Mouse (Mus musculus) G1E (cell line): ENCODE data around the gene Invs. TPM values are rescaled to one million over a fixed set of nuclear protein-coding genes. Genes with fewer than 3 reads are reported as not detected.

ENCODE experiments used
- ATAC-seq: 2 replicates; pipeline ENCODE4 v1.8.0; 2016; ENCODE audit warnings: mild to moderate bottlenecking; ENCODE audit not compliant: insufficient number of reproducible peaks, poor library complexity, low FRiP score, severe bottlenecking; ENCODE audit errors: extremely low read depth
- DNase-seq: peaks from one replicate; pipeline ENCODE4 v3.0.0; 2012; ENCODE audit warnings: low spot score
- H3K27me3 ChIP-seq: 2 replicates; pipeline ENCODE4 v1.6.1; 2012; ENCODE audit warnings: mild to moderate bottlenecking, low read length, inconsistent platforms; ENCODE audit not compliant: insufficient read depth
- H3K36me3 ChIP-seq: replicated peaks from 2 replicates; pipeline ENCODE3; 2012; ENCODE audit warnings: mild to moderate bottlenecking, inconsistent platforms
- H3K4me1 ChIP-seq: 2 replicates; pipeline ENCODE4 v1.6.1; 2012; ENCODE audit warnings: low read depth, low read length, inconsistent platforms, mixed read lengths; ENCODE audit not compliant: insufficient read depth
- H3K4me3 ChIP-seq: 2 replicates; pipeline ENCODE4 v1.5.1; 2012; ENCODE audit warnings: low read depth, mild to moderate bottlenecking, inconsistent platforms, low read length, moderate library complexity, mixed read lengths
- H3K9me3 ChIP-seq: replicated peaks from 2 replicates; pipeline ENCODE4 v1.6.1; 2012; ENCODE audit warnings: inconsistent platforms
- CTCF ChIP-seq: IDR thresholded peaks from 2 replicates; pipeline ENCODE4 v1.5.1; 2012; ENCODE audit warnings: low read depth, low read length, inconsistent platforms, mixed read lengths
- GATA1 ChIP-seq: IDR thresholded peaks from 2 replicates; pipeline ENCODE4 v1.6.1; 2012; ENCODE audit warnings: borderline replicate concordance, low read length, inconsistent platforms, mixed read lengths
- GATA2 ChIP-seq: IDR thresholded peaks from 2 replicates; pipeline ENCODE4 v1.6.1; 2012; ENCODE audit warnings: low read depth, low read length, inconsistent platforms, borderline replicate concordance
- POLR2AphosphoS5 ChIP-seq: IDR thresholded peaks from 2 replicates; pipeline ENCODE4 v1.6.1; 2012; ENCODE audit warnings: low read depth, low read length, inconsistent platforms; ENCODE audit not compliant: insufficient replicate concordance
- TAL1 ChIP-seq: conservative IDR thresholded peaks from 2 replicates; pipeline ENCODE4 v1.6.1; 2012; ENCODE audit warnings: low read depth, low read length, inconsistent platforms, mixed read lengths
- polyA plus RNA-seq: library from polyadenylated mRNA; stranded (reverse); fragments of >175 nt; gene quantifications from 2 replicates; pipeline ENCODE4 v1.2.3, GENCODE M21; 2012
- total RNA-seq, 2 experiments: library from RNA; stranded (forward) in 1 of 2; stranded (reverse) in 1 of 2; fragments of 200-1000 nt in 1 of 2; fragments of >200 nt in 1 of 2; fragmentation: Nextera tagmentation in 1 of 2; gene quantifications; 2 replicates each; pipeline ENCODE4 v1.2.3; 2014 to 2017

The Invs gene
- total and polyA plus RNA-seq, 3 experiments, result 7.5 to 25.8 (median 10.2) TPM

DNA sequence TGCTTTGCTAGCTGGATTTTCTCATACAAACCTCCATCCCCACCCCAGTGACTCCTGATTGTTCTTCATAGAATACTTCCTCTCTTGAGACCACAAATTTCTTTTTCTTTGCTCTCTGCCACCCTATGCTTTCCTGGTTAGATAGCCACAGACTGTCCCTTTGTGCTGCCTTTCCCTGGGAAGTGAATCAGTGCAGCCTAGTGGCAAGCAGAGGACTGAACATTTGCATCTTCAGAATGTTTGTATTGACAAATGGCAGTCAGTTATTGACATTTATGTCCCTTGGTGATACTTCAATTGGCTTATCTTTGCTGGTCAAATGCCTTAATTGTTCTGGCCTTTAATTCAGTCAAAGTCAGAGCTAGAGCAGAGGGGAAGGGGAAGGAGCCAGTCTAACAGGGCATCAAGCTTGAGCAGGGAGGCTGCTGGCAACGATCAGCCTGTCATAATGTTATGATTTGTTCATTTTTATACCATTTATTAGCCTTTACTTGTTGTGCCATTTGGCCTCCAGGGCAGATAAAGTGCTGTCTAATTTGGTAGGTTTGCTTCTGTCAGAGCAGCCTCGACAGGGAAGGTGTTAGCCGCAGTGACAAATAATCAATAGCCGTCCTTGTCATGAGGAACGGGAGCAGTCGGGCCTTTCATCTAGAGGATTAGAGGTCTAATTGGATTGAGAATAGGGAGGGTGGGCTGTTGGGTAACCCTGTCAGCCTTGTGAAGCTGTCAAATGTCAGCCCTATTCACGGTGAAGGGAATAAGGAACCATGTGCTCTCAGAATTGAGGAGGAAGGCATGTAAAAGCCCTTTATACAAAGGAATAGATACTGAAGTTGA is 55.6 kb downstream of the Invs start:
- DNase-seq (no peak), ATAC-seq (no peak)
- H3K9me3 ChIP-seq, result no peaks in the 10 kb centered on the region
- no peaks in the 10 kb centered on the region for H3K4me1 ChIP-seq
- H3K27me3 ChIP-seq, result no peaks in the 10 kb centered on the region
- H3K36me3 ChIP-seq, result no peaks in the 10 kb centered on the region
- TF ChIP-seq POLR2AphosphoS5 (no peak), CTCF (no peak), GATA2 (no peak), TAL1 (no peak), GATA1 (no peak)
- no peak overlapping the region for H3K4me3 ChIP-seq

DNA sequence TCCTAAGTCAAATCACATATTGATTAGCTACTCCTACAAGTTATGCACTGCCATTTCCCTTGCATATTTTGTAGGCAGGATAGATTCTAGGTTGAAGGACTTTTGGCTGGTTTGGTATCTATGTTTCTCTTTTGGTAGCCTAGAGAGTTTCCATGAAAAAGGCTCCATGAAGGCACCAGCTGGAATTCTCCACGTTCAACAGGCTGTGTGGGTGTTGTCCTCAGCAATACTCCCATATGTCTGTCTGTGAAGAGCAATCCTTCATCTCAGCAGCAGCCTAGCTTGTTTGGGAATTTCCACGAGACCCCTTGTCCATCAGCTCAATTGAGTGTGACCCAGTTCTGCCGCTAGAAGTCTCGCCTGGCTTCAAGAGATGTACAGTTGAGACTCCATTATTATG is 63.1 kb downstream of the Invs start:
- no peak for ATAC-seq
- H3K9me3 ChIP-seq, result no peaks in the 10 kb centered on the region
- TF ChIP-seq CTCF, result no peak
- TF ChIP-seq POLR2AphosphoS5, result no peak

GRCm38 (mm10) chr4:48362367-48362766 is 82.8 kb downstream of the Invs start:
- Histone ChIP-seq H3K4me3 (no peak overlapping the region), H3K9me3 (no peaks in the 10 kb centered on the region), H3K27me3 (no peaks in the 10 kb centered on the region), H3K4me1 (no peaks in the 10 kb centered on the region), H3K36me3 (no peaks in the 10 kb centered on the region)
- TF ChIP-seq TAL1 (no peak), GATA1 (no peak), CTCF (no peak), GATA2 (no peak), POLR2AphosphoS5 (no peak)
- DNase-seq, result no peak
- ATAC-seq, result no peak

More for the DNA sequence above, 63.1 kb downstream of the Invs start:
- no peak for DNase-seq
- H3K4me3 ChIP-seq, result no peak overlapping the region
- no peaks in the 10 kb centered on the region for H3K4me1 ChIP-seq
- H3K36me3 ChIP-seq, result no peaks in the 10 kb centered on the region
- H3K27me3 ChIP-seq, result no peaks in the 10 kb centered on the region

GRCm38 (mm10) chr4:48371037-48371436 is 91.5 kb downstream of the Invs start:
- DNase-seq, result no peak
- Histone ChIP-seq H3K4me3 (no peak overlapping the region), H3K36me3 (no peaks in the 10 kb centered on the region), H3K9me3 (no peaks in the 10 kb centered on the region), H3K27me3 (no peaks in the 10 kb centered on the region), H3K4me1 (no peaks in the 10 kb centered on the region)
- no peak for ATAC-seq
- TF ChIP-seq GATA2 (no peak), TAL1 (no peak), POLR2AphosphoS5 (no peak), GATA1 (no peak), CTCF (no peak)

- DNase-seq, result no peak
- no peak for TF ChIP-seq TAL1
- no peak for TF ChIP-seq CTCF
- no peak for TF ChIP-seq GATA2
- no peak for TF ChIP-seq GATA1
- TF ChIP-seq POLR2AphosphoS5, result no peak
- no peaks in the 10 kb centered on the region for H3K9me3 ChIP-seq
- H3K36me3 ChIP-seq, result peaks cover 6% of the 10 kb centered on the region
- ATAC-seq, result no peak
- no peaks in the 10 kb centered on the region for H3K27me3 ChIP-seq
- no peaks in the 10 kb centered on the region for H3K4me1 ChIP-seq
- H3K4me3 ChIP-seq, result no peak overlapping the region
Measured at GRCm38 (mm10) chr4:48380940-48381339, 101.4 kb downstream of the Invs start.

GRCm38 (mm10) chr4:48382506-48382905 is 102.9 kb downstream of the Invs start:
- peaks cover 6% of the 10 kb centered on the region for H3K36me3 ChIP-seq
- H3K9me3 ChIP-seq, result no peaks in the 10 kb centered on the region
- ATAC-seq, result no peak
- no peak for TF ChIP-seq GATA1
- TF ChIP-seq TAL1, result no peak
- no peak for TF ChIP-seq GATA2
- TF ChIP-seq CTCF, result no peak
- no peak for TF ChIP-seq POLR2AphosphoS5
- no peaks in the 10 kb centered on the region for H3K4me1 ChIP-seq
- no peaks in the 10 kb centered on the region for H3K27me3 ChIP-seq
- no peak overlapping the region for H3K4me3 ChIP-seq
- DNase-seq, result no peak
